Mouse (Mus musculus) lung, postnatal 0 days (tissue): ENCODE measurements around the gene Tubb3. TPM values are rescaled to one million over a fixed set of nuclear protein-coding genes. Genes with fewer than 3 reads are reported as not detected.

ENCODE experiments used
- ATAC-seq: fragments of 200-750 bp; cut with Nextera tagmentation; 2 replicates; pipeline ENCODE4 v1.8.0; 2017; ENCODE audit warnings: moderate library complexity
- DNase-seq: peaks from one replicate; pipeline ENCODE4 v3.0.0-alpha.2; 2016; ENCODE audit warnings: low spot score
- H3K27ac ChIP-seq: fragments of 300-500 bp; sonication (generic); 2 replicates; pipeline ENCODE4 v1.5.1; 2014; ENCODE audit warnings: antibody characterized with exemption, mild to moderate bottlenecking, low read length, mixed read lengths
- H3K27me3 ChIP-seq: fragments of 300-500 bp; sonication (generic); replicated peaks from 2 replicates; pipeline ENCODE4 v1.6.1; 2014; ENCODE audit warnings: low read length, mixed read lengths; ENCODE audit not compliant: insufficient read depth
- H3K36me3 ChIP-seq: fragments of 300-500 bp; sonication (generic); 2 replicates; pipeline ENCODE4 v1.6.1; 2014; ENCODE audit warnings: low read length, mixed read lengths; ENCODE audit not compliant: insufficient read depth
- H3K4me1 ChIP-seq: fragments of 300-500 bp; sonication (generic); 2 replicates; pipeline ENCODE4 v1.6.1; 2014; ENCODE audit warnings: antibody characterized with exemption, low read depth, low read length, mixed read lengths; ENCODE audit not compliant: insufficient read depth
- H3K4me2 ChIP-seq: fragments of 300-500 bp; sonication (generic); replicated peaks from 2 replicates; pipeline ENCODE4 v1.6.1; 2014; ENCODE audit warnings: low read depth, mild to moderate bottlenecking, low read length, moderate library complexity, mixed read lengths
- H3K4me3 ChIP-seq: fragments of 300-500 bp; sonication (generic); 2 replicates; pipeline ENCODE4 v1.5.1; 2014; ENCODE audit warnings: low read depth, low read length
- H3K9ac ChIP-seq: fragments of 300-500 bp; sonication (generic); replicated peaks from 2 replicates; pipeline ENCODE4 v1.6.1; 2014; ENCODE audit warnings: low read depth, mild to moderate bottlenecking
- H3K9me3 ChIP-seq: fragments of 300-500 bp; sonication (generic); 2 replicates; pipeline ENCODE4 v1.6.1; 2016; ENCODE audit warnings: low read length, mixed read lengths
- CTCF ChIP-seq: IDR thresholded peaks from 2 replicates; pipeline ENCODE4 v1.5.1; 2016; ENCODE audit warnings: antibody characterized with exemption, mild to moderate bottlenecking
- EP300 ChIP-seq: IDR thresholded peaks from 2 replicates; pipeline ENCODE4 v1.6.1; 2016; ENCODE audit warnings: antibody characterized with exemption, mild to moderate bottlenecking, control low read depth
- WGBS: fragments of 180-500 bp; shearing (Covaris S2); extraction: QIAGEN DNeasy Blood & Tissue Kit; methylation state at CpG from one replicate; pipeline ENCODE4 v1.1.7; 2014; 5-methylcytosine and 5-hydroxymethylcytosine counted together
- polyA plus RNA-seq: library from polyadenylated mRNA; unstranded; fragments of >200 nt; fragmentation: Nextera tagmentation; extraction: Ambion mirVana; gene quantifications from 2 replicates; pipeline ENCODE4 v1.2.1, GENCODE M21; 2015

The Tubb3 gene
- polyA plus RNA-seq, 1 experiment from 2014 or later = 0.42 TPM

GRCm38 (mm10) chr8:123382516-123382915 is 28.7 kb upstream of the Tubb3 start:
- Histone ChIP-seq H3K4me3 (no peak overlapping the region), H3K9ac (no peak overlapping the region), H3K27me3 (no peaks in the 10 kb centered on the region), H3K9me3 (no peaks in the 10 kb centered on the region), H3K4me2 (no peak overlapping the region), H3K27ac (no peak overlapping the region), H3K4me1 (no peaks in the 10 kb centered on the region), H3K36me3 (peaks cover 43% of the 10 kb centered on the region)
- ATAC-seq = no peak
- WGBS = 80% methylated on average over 8 of the region's 8 CpGs
- no peak for DNase-seq
- TF ChIP-seq CTCF = no peak
- no peak for TF ChIP-seq EP300

GRCm38 (mm10) chr8:123384883-123385540 is 26.2 kb upstream of the Tubb3 start:
- DNase-seq (peak; percentile 59), ATAC-seq (no peak)
- no peak overlapping the region for H3K4me3 ChIP-seq
- TF ChIP-seq EP300 (no peak), CTCF (peak; percentile 73)
- H3K36me3 ChIP-seq = peaks cover 61% of the 10 kb centered on the region
- no peak overlapping the region for H3K27ac ChIP-seq
- no peaks in the 10 kb centered on the region for H3K4me1 ChIP-seq
- no peak overlapping the region for H3K4me2 ChIP-seq
- H3K9me3 ChIP-seq = no peaks in the 10 kb centered on the region
- 61% methylated on average over 9 of the region's 9 CpGs for WGBS
- H3K9ac ChIP-seq = no peak overlapping the region
- H3K27me3 ChIP-seq = no peaks in the 10 kb centered on the region

GRCm38 (mm10) chr8:123387041-123387440 is 24.2 kb upstream of the Tubb3 start:
- DNase-seq (no peak), ATAC-seq (no peak)
- H3K4me2 ChIP-seq = no peak overlapping the region
- H3K36me3 ChIP-seq = peaks cover 79% of the 10 kb centered on the region
- no peak overlapping the region for H3K4me3 ChIP-seq
- WGBS = 72% methylated on average over 3 of the region's 3 CpGs
- no peaks in the 10 kb centered on the region for H3K4me1 ChIP-seq
- no peaks in the 10 kb centered on the region for H3K27me3 ChIP-seq
- H3K27ac ChIP-seq = no peak overlapping the region
- H3K9me3 ChIP-seq = no peaks in the 10 kb centered on the region
- TF ChIP-seq CTCF (no peak), EP300 (no peak)
- no peak overlapping the region for H3K9ac ChIP-seq

DNA sequence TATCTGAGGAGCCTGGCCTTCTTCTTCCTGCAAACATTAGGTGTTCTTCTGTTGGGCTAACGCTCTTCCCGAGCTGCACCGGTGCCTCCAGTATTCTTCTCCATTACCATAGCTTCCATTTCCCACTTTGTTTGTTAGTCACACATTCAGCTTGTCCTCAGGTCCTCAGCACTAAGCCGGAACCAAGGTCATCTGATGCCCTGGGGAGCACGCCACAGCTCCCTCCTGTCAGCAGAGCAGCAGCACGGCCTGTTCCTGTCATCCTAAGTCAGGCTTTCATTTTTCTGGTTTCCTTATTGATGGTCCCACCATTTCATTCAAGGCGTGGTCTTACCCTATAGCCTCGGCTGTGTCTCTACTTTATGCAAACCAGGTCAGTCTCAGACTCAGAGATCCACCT is 23.4 kb upstream of the Tubb3 start:
- no peak for TF ChIP-seq EP300
- no peak for TF ChIP-seq CTCF
- no peak overlapping the region for H3K9ac ChIP-seq
- peaks cover 73% of the 10 kb centered on the region for H3K36me3 ChIP-seq
- no peaks in the 10 kb centered on the region for H3K4me1 ChIP-seq
- DNase-seq (no peak), ATAC-seq (no peak)
- no peaks in the 10 kb centered on the region for H3K9me3 ChIP-seq
- no peak overlapping the region for H3K4me3 ChIP-seq
- no peaks in the 10 kb centered on the region for H3K27me3 ChIP-seq
- no peak overlapping the region for H3K4me2 ChIP-seq
- WGBS = 90% methylated on average over 8 of the region's 8 CpGs
- H3K27ac ChIP-seq = no peak overlapping the region

DNA sequence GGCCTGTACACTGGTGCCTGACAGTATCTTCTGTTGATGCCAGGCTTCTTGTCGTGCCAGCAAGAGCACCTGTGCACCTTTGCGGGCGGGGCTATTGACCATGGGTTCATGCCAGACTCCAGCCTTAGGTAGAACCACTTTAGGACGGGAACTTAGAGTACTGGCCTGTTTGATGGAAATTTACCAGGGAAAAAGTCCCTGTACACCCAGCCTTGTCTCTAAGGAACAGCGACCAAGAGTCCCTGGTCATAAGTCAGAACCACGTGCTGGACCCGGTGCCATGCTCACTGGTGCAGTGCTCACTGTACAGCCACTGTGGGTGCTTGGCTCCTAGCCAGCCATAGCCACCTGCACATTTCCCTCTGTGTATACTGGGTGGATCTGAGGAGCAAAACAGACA is 22.2 kb upstream of the Tubb3 start:
- Histone ChIP-seq H3K4me3 (no peak overlapping the region), H3K27me3 (no peaks in the 10 kb centered on the region), H3K4me2 (no peak overlapping the region), H3K36me3 (peaks cover 73% of the 10 kb centered on the region), H3K9me3 (no peaks in the 10 kb centered on the region), H3K4me1 (no peaks in the 10 kb centered on the region), H3K9ac (no peak overlapping the region), H3K27ac (no peak overlapping the region)
- 74% methylated on average over 7 of the region's 7 CpGs for WGBS
- ATAC-seq (peak; percentile 72), DNase-seq (peak; percentile 65)
- TF ChIP-seq EP300 (no peak), CTCF (no peak)

- no peak for TF ChIP-seq EP300
- no peak for TF ChIP-seq CTCF
- Histone ChIP-seq H3K27ac (no peak overlapping the region), H3K4me1 (no peaks in the 10 kb centered on the region), H3K4me3 (no peak overlapping the region), H3K9me3 (no peaks in the 10 kb centered on the region), H3K4me2 (no peak overlapping the region), H3K36me3 (peaks cover 47% of the 10 kb centered on the region), H3K9ac (no peak overlapping the region), H3K27me3 (no peaks in the 10 kb centered on the region)
- DNase-seq (no peak), ATAC-seq (no peak)
- 87% methylated on average over 13 of the region's 13 CpGs for WGBS
These were observed 12.9 kb upstream of the Tubb3 start for GRCm38 (mm10) chr8:123398308-123398707.
